Mouse (Mus musculus) cerebellum, postnatal 4 days (tissue): Measurements from ENCODE around the gene Lrrc61.

Source experiments
- DNase-seq, 2 experiments: peaks; one replicate each; pipeline ENCODE4 v3.0.0; 2022; ENCODE audit warnings: low spot score in 2 of 2, mixed read lengths in 1 of 2

Lrrc61 gene

GRCm38 (mm10) chr6:48546858-48547257, 7.7 kb upstream of the Lrrc61 start:
- DNase-seq: no peak

GRCm38 (mm10) chr6:48548314-48548713, 6.3 kb upstream of the Lrrc61 start:
- DNase-seq: no peak

- no peak for DNase-seq
Measured at GRCm38 (mm10) chr6:48552918-48553317, 1.7 kb upstream of the Lrrc61 start.

- DNase-seq: no peak
Measured at GRCm38 (mm10) chr6:48553819-48554218, 777 bp upstream of the Lrrc61 start.

GRCm38 (mm10) chr6:48555104-48555890, 701 bp downstream of the Lrrc61 start:
- peak in 1 of 2 experiments; percentile 45 for DNase-seq

- no peak for DNase-seq
Measured at GRCm38 (mm10) chr6:48555956-48556355, 1.4 kb downstream of the Lrrc61 start.

GRCm38 (mm10) chr6:48565693-48566310, 11.2 kb downstream of the Lrrc61 start:
- DNase-seq: no peak

GRCm38 (mm10) chr6:48566312-48566711, 11.7 kb downstream of the Lrrc61 start:
- no peak for DNase-seq

GRCm38 (mm10) chr6:48568036-48568984, 13.7 kb downstream of the Lrrc61 start:
- peak in 1 of 2 experiments; percentile 23 for DNase-seq

GRCm38 (mm10) chr6:48569065-48569807, 14.6 kb downstream of the Lrrc61 start:
- no peak for DNase-seq

- DNase-seq: no peak
Measured at GRCm38 (mm10) chr6:48572014-48572413, 17.4 kb downstream of the Lrrc61 start.

GRCm38 (mm10) chr6:48572572-48573061, 18.0 kb downstream of the Lrrc61 start, which contains the start of gene Rarres2:
TSS of gene Rarres2 (minus strand) at chr6:48572789.
- no peak for DNase-seq

GRCm38 (mm10) chr6:48573280-48573679, 18.7 kb downstream of the Lrrc61 start:
- DNase-seq: no peak

- DNase-seq: no peak
Measured at GRCm38 (mm10) chr6:48573981-48574380, 19.4 kb downstream of the Lrrc61 start.

- no peak for DNase-seq
Measured at GRCm38 (mm10) chr6:48578736-48579135, 24.1 kb downstream of the Lrrc61 start.

GRCm38 (mm10) chr6:48579215-48579648, 24.6 kb downstream of the Lrrc61 start:
- no peak for DNase-seq

GRCm38 (mm10) chr6:48581257-48581656, 26.7 kb downstream of the Lrrc61 start:
- no peak for DNase-seq

- DNase-seq: peak in 1 of 2 experiments; percentile 38
Measured at GRCm38 (mm10) chr6:48582037-48582436, 27.4 kb downstream of the Lrrc61 start.

- DNase-seq: no peak
Measured at GRCm38 (mm10) chr6:48589194-48589750, 34.7 kb downstream of the Lrrc61 start, which contains the start of gene Gm45021. TSS of gene Gm45021 (plus strand) at chr6:48589610.

- DNase-seq: no peak
Measured at GRCm38 (mm10) chr6:48591221-48591845, 36.7 kb downstream of the Lrrc61 start.
